Mouse (Mus musculus): ENCODE data around the gene Lrrc4c. TPM values are rescaled to one million over a fixed set of nuclear protein-coding genes. Genes with fewer than 3 reads are reported as not detected.

Gene Lrrc4c
- polyA plus RNA-seq, 1 experiment from 2014 or later: 0.43 TPM

- 79% methylated on average over 2 of the region's 2 CpGs for WGBS
- no peaks in the 10 kb centered on the region for H3K4me1 ChIP-seq
- no peaks in the 10 kb centered on the region for H3K27me3 ChIP-seq (ENCODE audit: low read depth, poor library complexity, severe bottlenecking)
- no peak overlapping the region for H3K4me3 ChIP-seq
- no peak for DNase-seq (ENCODE audit: low spot score)
- no peak overlapping the region for H3K27ac ChIP-seq
- H3K9me3 ChIP-seq (replicated peaks): no peaks in the 10 kb centered on the region
- H3K36me3 ChIP-seq: no peaks in the 10 kb centered on the region
Measured at GRCm38 (mm10) chr2:97568954-97569353, 1251.0 kb downstream of the Lrrc4c start.

- DNase-seq (ENCODE audit: low spot score): no peak
- H3K36me3 ChIP-seq: no peaks in the 10 kb centered on the region
- no peaks in the 10 kb centered on the region for H3K27me3 ChIP-seq (ENCODE audit: low read depth, poor library complexity, severe bottlenecking)
- H3K27ac ChIP-seq: no peak overlapping the region
- H3K4me3 ChIP-seq: no peak overlapping the region
- H3K9me3 ChIP-seq (replicated peaks): no peaks in the 10 kb centered on the region
- H3K4me1 ChIP-seq: no peaks in the 10 kb centered on the region
Measured at GRCm38 (mm10) chr2:97574921-97575320, 1257.0 kb downstream of the Lrrc4c start.

GRCm38 (mm10) chr2:97581132-97581531 lies 1263.2 kb downstream of the Lrrc4c start:
- Histone ChIP-seq H3K4me1 (no peaks in the 10 kb centered on the region), H3K27ac (no peak overlapping the region), H3K27me3 (ENCODE audit: low read depth, poor library complexity, severe bottlenecking) (no peaks in the 10 kb centered on the region), H3K4me3 (no peak overlapping the region), H3K36me3 (no peaks in the 10 kb centered on the region), H3K9me3 (replicated peaks) (no peaks in the 10 kb centered on the region)
- WGBS: 82% methylated on average over 2 of the region's 2 CpGs
- no peak for DNase-seq (ENCODE audit: low spot score)

GRCm38 (mm10) chr2:97586322-97586721 lies 1268.4 kb downstream of the Lrrc4c start:
- no peak for DNase-seq (ENCODE audit: low spot score)
- Histone ChIP-seq H3K9me3 (replicated peaks) (no peaks in the 10 kb centered on the region), H3K27me3 (ENCODE audit: low read depth, poor library complexity, severe bottlenecking) (no peaks in the 10 kb centered on the region), H3K36me3 (no peaks in the 10 kb centered on the region), H3K27ac (no peak overlapping the region), H3K4me3 (no peak overlapping the region), H3K4me1 (no peaks in the 10 kb centered on the region)
- WGBS: 93% methylated on average over 3 of the region's 3 CpGs

- 87% methylated on average over 3 of the region's 3 CpGs for WGBS
- DNase-seq (ENCODE audit: low spot score): no peak
- Histone ChIP-seq H3K4me1 (no peaks in the 10 kb centered on the region), H3K9me3 (replicated peaks) (no peaks in the 10 kb centered on the region), H3K27me3 (ENCODE audit: low read depth, poor library complexity, severe bottlenecking) (no peaks in the 10 kb centered on the region), H3K4me3 (no peak overlapping the region), H3K36me3 (no peaks in the 10 kb centered on the region), H3K27ac (no peak overlapping the region)
Measured at GRCm38 (mm10) chr2:97590563-97590962, 1272.6 kb downstream of the Lrrc4c start.

GRCm38 (mm10) chr2:97604182-97604581 lies 1286.2 kb downstream of the Lrrc4c start:
- Histone ChIP-seq H3K36me3 (no peaks in the 10 kb centered on the region), H3K27me3 (ENCODE audit: low read depth, poor library complexity, severe bottlenecking) (no peaks in the 10 kb centered on the region), H3K4me3 (no peak overlapping the region), H3K9me3 (replicated peaks) (no peaks in the 10 kb centered on the region), H3K27ac (no peak overlapping the region), H3K4me1 (no peaks in the 10 kb centered on the region)
- 82% methylated on average over 3 of the region's 3 CpGs for WGBS
- no peak for DNase-seq (ENCODE audit: low spot score)

GRCm38 (mm10) chr2:97604688-97605215 lies 1286.8 kb downstream of the Lrrc4c start:
- Histone ChIP-seq H3K27me3 (ENCODE audit: low read depth, poor library complexity, severe bottlenecking) (no peaks in the 10 kb centered on the region), H3K4me3 (no peak overlapping the region), H3K36me3 (no peaks in the 10 kb centered on the region), H3K9me3 (replicated peaks) (no peaks in the 10 kb centered on the region), H3K4me1 (no peaks in the 10 kb centered on the region), H3K27ac (no peak overlapping the region)
- no peak for DNase-seq (ENCODE audit: low spot score)
- WGBS: 85% methylated on average over 3 of the region's 3 CpGs

GRCm38 (mm10) chr2:97609436-97609835 lies 1291.5 kb downstream of the Lrrc4c start:
- no peak for DNase-seq (ENCODE audit: low spot score)
- Histone ChIP-seq H3K36me3 (no peaks in the 10 kb centered on the region), H3K9me3 (replicated peaks) (no peaks in the 10 kb centered on the region), H3K4me1 (no peaks in the 10 kb centered on the region), H3K4me3 (no peak overlapping the region), H3K27ac (no peak overlapping the region), H3K27me3 (ENCODE audit: low read depth, poor library complexity, severe bottlenecking) (no peaks in the 10 kb centered on the region)

GRCm38 (mm10) chr2:97610566-97610965 lies 1292.6 kb downstream of the Lrrc4c start:
- H3K4me3 ChIP-seq: no peak overlapping the region
- H3K27ac ChIP-seq: no peak overlapping the region
- DNase-seq (ENCODE audit: low spot score): no peak
- no peaks in the 10 kb centered on the region for H3K4me1 ChIP-seq
- no peaks in the 10 kb centered on the region for H3K36me3 ChIP-seq
- 92% methylated on average over 2 of the region's 2 CpGs for WGBS
- no peaks in the 10 kb centered on the region for H3K27me3 ChIP-seq (ENCODE audit: low read depth, poor library complexity, severe bottlenecking)
- H3K9me3 ChIP-seq (replicated peaks): no peaks in the 10 kb centered on the region

GRCm38 (mm10) chr2:97614724-97615123 lies 1296.8 kb downstream of the Lrrc4c start:
- H3K36me3 ChIP-seq: no peaks in the 10 kb centered on the region
- H3K4me3 ChIP-seq: no peak overlapping the region
- WGBS: 81% methylated on average over 2 of the region's 2 CpGs
- H3K27me3 ChIP-seq (ENCODE audit: low read depth, poor library complexity, severe bottlenecking): no peaks in the 10 kb centered on the region
- no peak for DNase-seq (ENCODE audit: low spot score)
- H3K27ac ChIP-seq: no peak overlapping the region
- H3K4me1 ChIP-seq: no peaks in the 10 kb centered on the region
- H3K9me3 ChIP-seq (replicated peaks): no peaks in the 10 kb centered on the region

- no peaks in the 10 kb centered on the region for H3K36me3 ChIP-seq
- H3K9me3 ChIP-seq (replicated peaks): no peaks in the 10 kb centered on the region
- 89% methylated on average over 1 of the region's 1 CpGs for whole genome bisulfite sequencing
- no peaks in the 10 kb centered on the region for H3K27me3 ChIP-seq (ENCODE audit: low read depth, poor library complexity, severe bottlenecking)
- H3K4me1 ChIP-seq: no peaks in the 10 kb centered on the region
- no peak overlapping the region for H3K27ac ChIP-seq
- no peak overlapping the region for H3K4me3 ChIP-seq
- no peak for DNase-seq (ENCODE audit: low spot score)
Measured at GRCm38 (mm10) chr2:97618589-97618988, 1300.6 kb downstream of the Lrrc4c start.

GRCm38 (mm10) chr2:97639941-97640340 lies 1322.0 kb downstream of the Lrrc4c start:
- no peak overlapping the region for H3K4me3 ChIP-seq
- no peaks in the 10 kb centered on the region for H3K36me3 ChIP-seq
- H3K27ac ChIP-seq: no peak overlapping the region
- no peaks in the 10 kb centered on the region for H3K27me3 ChIP-seq (ENCODE audit: low read depth, poor library complexity, severe bottlenecking)
- WGBS: 90% methylated on average over 2 of the region's 2 CpGs
- H3K9me3 ChIP-seq (replicated peaks): no peaks in the 10 kb centered on the region
- H3K4me1 ChIP-seq: no peaks in the 10 kb centered on the region
- DNase-seq (ENCODE audit: low spot score): no peak

GRCm38 (mm10) chr2:97641661-97642060 lies 1323.7 kb downstream of the Lrrc4c start:
- no peak for DNase-seq (ENCODE audit: low spot score)
- Histone ChIP-seq H3K27me3 (ENCODE audit: low read depth, poor library complexity, severe bottlenecking) (no peaks in the 10 kb centered on the region), H3K4me1 (no peaks in the 10 kb centered on the region), H3K9me3 (replicated peaks) (no peaks in the 10 kb centered on the region), H3K27ac (no peak overlapping the region), H3K4me3 (no peak overlapping the region), H3K36me3 (no peaks in the 10 kb centered on the region)

GRCm38 (mm10) chr2:97652711-97653110 lies 1334.7 kb downstream of the Lrrc4c start:
- no peaks in the 10 kb centered on the region for H3K4me1 ChIP-seq
- H3K4me3 ChIP-seq: no peak overlapping the region
- no peak overlapping the region for H3K27ac ChIP-seq
- 79% methylated on average over 1 of the region's 1 CpGs for WGBS
- no peaks in the 10 kb centered on the region for H3K27me3 ChIP-seq (ENCODE audit: low read depth, poor library complexity, severe bottlenecking)
- DNase-seq (ENCODE audit: low spot score): no peak
- no peaks in the 10 kb centered on the region for H3K9me3 ChIP-seq (replicated peaks)
- no peaks in the 10 kb centered on the region for H3K36me3 ChIP-seq
